Comparison of ENCODE assay signal across 8 mouse cellular contexts in the genomic region with DNA sequence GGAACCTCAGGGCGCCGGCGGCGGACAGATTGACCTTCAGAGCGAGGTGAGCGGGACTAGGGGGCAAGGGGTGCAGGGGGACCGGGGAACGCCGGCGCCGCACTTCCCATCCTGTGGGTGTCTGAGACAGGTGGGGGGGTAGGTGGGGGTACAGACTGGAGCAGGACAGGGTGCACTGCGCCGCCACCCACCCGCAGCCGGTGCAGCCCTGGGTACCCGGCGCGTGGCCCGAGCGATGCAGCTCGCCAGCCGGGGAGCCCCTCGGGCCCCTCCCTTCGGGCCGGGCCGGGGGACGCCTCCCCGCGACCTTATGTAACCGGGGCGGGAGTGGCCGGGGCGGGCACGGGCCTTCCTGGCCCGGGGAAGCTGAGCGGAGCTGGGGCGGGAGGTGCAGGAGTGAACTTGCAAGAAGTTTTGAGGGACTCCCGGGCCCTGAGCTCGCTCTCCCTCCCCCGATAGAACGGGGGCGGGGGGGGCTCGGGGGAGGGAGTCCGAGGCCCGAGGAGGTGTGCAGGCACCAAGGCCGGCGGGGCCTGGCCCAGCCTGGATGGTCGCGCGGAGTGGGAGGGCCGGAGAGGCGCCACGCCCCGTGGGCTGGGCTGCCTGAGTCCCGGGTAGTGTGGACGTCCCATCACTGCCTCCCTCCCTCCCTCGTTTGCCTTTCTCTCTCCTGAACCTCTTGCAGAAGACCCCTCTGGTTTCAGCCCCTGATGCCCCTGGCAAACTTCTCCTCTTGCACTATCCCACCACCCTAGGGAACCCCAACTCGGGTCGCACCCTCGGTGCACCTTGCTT. TPM values are rescaled to one million over a fixed set of nuclear protein-coding genes. Genes with fewer than 3 reads are reported as not detected.
DNase-seq lines count a peak whose midpoint lies in the region; ATAC-seq lines count a peak whose summit lies in the region.

No protein-coding gene starts in this region.

- under 1% methylated on average over 49 of the region's 60 CpGs for WGBS in intestine, embryonic 14.5 days

- no peaks in the 10 kb centered on the region for H3K36me3 ChIP-seq in intestine, embryonic 14.5 days (ENCODE audit: control insufficient read depth, insufficient read depth, low read length)

- H3K27ac ChIP-seq in intestine, embryonic 14.5 days (ENCODE audit: low read depth), result peak overlapping the region; percentile 65

- peak; percentile 76 for DNase-seq in embryo, embryonic 10.5 days (ENCODE audit: low spot score)
- DNase-seq in gastrocnemius, postnatal 14 days, result peak; percentile 93
- DNase-seq in intestine, embryonic 14.5 days (ENCODE audit: low spot score), result peak; percentile 88
- peak; percentile 73 for DNase-seq in left cerebral cortex, postnatal 25 days (ENCODE audit: low spot score in 2 of 2)
- peak; percentile 63 for DNase-seq in mesoderm, embryonic 11.5 days (ENCODE audit: low read depth, low spot score)
- DNase-seq in right cerebral cortex, postnatal 4 days, result peak; percentile 45
- peak; percentile 92 for DNase-seq in yolk sac, embryonic 10.5 days (ENCODE audit: low spot score)

- peak overlapping the region; percentile 60 for H3K9ac ChIP-seq in intestine, embryonic 14.5 days (ENCODE audit: low read length)

- peaks cover 6% of the 10 kb centered on the region; the same call in 1 of the 2 replicates for H3K4me1 ChIP-seq in intestine, embryonic 14.5 days (replicated peaks; ENCODE audit: control insufficient read depth, insufficient read depth, low read length)

- peak overlapping the region; percentile 94 for H3K4me2 ChIP-seq in intestine, embryonic 14.5 days (ENCODE audit: low read length)

- H3K9me3 ChIP-seq in intestine, embryonic 14.5 days (ENCODE audit: control insufficient read depth, low read length), result no peaks in the 10 kb centered on the region

- ATAC-seq in activated CD4-positive, CD25-positive, alpha-beta regulatory T cell, adult 4 months, result peak; percentile 9
- ATAC-seq in intestine, embryonic 14.5 days (replicated peaks; ENCODE audit: low FRiP score, low TSS enrichment, low read depth), result peak; percentile 86

- H3K4me3 ChIP-seq in intestine, embryonic 14.5 days (ENCODE audit: low read depth, low read length), result peak overlapping the region; percentile 65

- no peaks in the 10 kb centered on the region for H3K27me3 ChIP-seq in intestine, embryonic 14.5 days (replicated peaks; ENCODE audit: control insufficient read depth, insufficient read depth, low read length)

- intact Hi-C loops in gastrocnemius, postnatal 14 days (cut with DNase I; ENCODE audit: low total_unique reads), result no loop called here
- intact Hi-C loops in left cerebral cortex, postnatal 25 days (cut with DNase I), result loop anchor here (5.0 kb wide), 1 partner anchor 140 kb away; no protein-coding TSS in a partner anchor

RNA-seq across cellular contexts. Expression of gene Tfeb, which starts 0.6 kb away (rescaled TPM):
- 10 to 100 TPM in 1 of 2 experiments, 1 to 10 TPM in 1; 8.7 to 14.9 TPM for polyA plus RNA-seq in activated CD4-positive, CD25-positive, alpha-beta regulatory T cell, adult 4 months (2017; shearing (Covaris generic))
- total RNA-seq in gastrocnemius, postnatal 14 days (2021), result 10 to 100 TPM; 60.0 to 66.0 TPM
- 9.3 and 13.6 TPM in 2 replicates for polyA plus RNA-seq in intestine, embryonic 14.5 days (2014; fragmentation: Nextera tagmentation; extraction: Ambion mirVana)
- 10 to 100 TPM in 1 of 2 experiments, 1 to 10 TPM in 1; 8.2 to 11.5 TPM for total RNA-seq in left cerebral cortex, postnatal 25 days (2021)

RNA-seq across cellular contexts. Expression of gene Pgc, which starts 10.8 kb away (rescaled TPM):
- polyA plus RNA-seq in activated CD4-positive, CD25-positive, alpha-beta regulatory T cell, adult 4 months (2017; shearing (Covaris generic)), result not detected
- not detected for total RNA-seq in gastrocnemius, postnatal 14 days (2021)
- 2.1 and 2.6 TPM in 2 replicates for polyA plus RNA-seq in intestine, embryonic 14.5 days (2014; fragmentation: Nextera tagmentation; extraction: Ambion mirVana)
- total RNA-seq in left cerebral cortex, postnatal 25 days (2021), result not detected

RNA-seq across cellular contexts. Expression of gene Prickle4, which starts 42.9 kb away (rescaled TPM):
- not detected for polyA plus RNA-seq in activated CD4-positive, CD25-positive, alpha-beta regulatory T cell, adult 4 months (2017; shearing (Covaris generic))
- 1 to 10 TPM; 1.3 to 2.2 TPM for total RNA-seq in gastrocnemius, postnatal 14 days (2021)
- polyA plus RNA-seq in intestine, embryonic 14.5 days (2014; fragmentation: Nextera tagmentation; extraction: Ambion mirVana), result 0.52 and 0.53 TPM in 2 replicates
- 1 to 10 TPM; 4.2 to 5.7 TPM for total RNA-seq in left cerebral cortex, postnatal 25 days (2021)

RNA-seq across cellular contexts. Expression of gene Gm21981, which starts 43.2 kb away (rescaled TPM):
- not detected for polyA plus RNA-seq in activated CD4-positive, CD25-positive, alpha-beta regulatory T cell, adult 4 months (2017; shearing (Covaris generic))
- total RNA-seq in gastrocnemius, postnatal 14 days (2021), result under 1 TPM; 0.24 to 0.47 TPM
- polyA plus RNA-seq in intestine, embryonic 14.5 days (2014; fragmentation: Nextera tagmentation; extraction: Ambion mirVana), result 0.90 and 1.4 TPM in 2 replicates
- total RNA-seq in left cerebral cortex, postnatal 25 days (2021), result 1 to 10 TPM; 3.3 to 3.8 TPM

RNA-seq across cellular contexts. Expression of gene Frs3, which starts 48.6 kb away (rescaled TPM):
- not detected for polyA plus RNA-seq in activated CD4-positive, CD25-positive, alpha-beta regulatory T cell, adult 4 months (2017; shearing (Covaris generic))
- total RNA-seq in gastrocnemius, postnatal 14 days (2021), result 1 to 10 TPM; 3.0 to 3.1 TPM
- 4.8 and 5.3 TPM in 2 replicates for polyA plus RNA-seq in intestine, embryonic 14.5 days (2014; fragmentation: Nextera tagmentation; extraction: Ambion mirVana)
- 10 to 100 TPM; 22.0 to 24.2 TPM for total RNA-seq in left cerebral cortex, postnatal 25 days (2021)

Comparison
In these comparisons a context has a peak if more than half of its experiments do, and no peak if none do; other contexts are left out.
1. Peak in every context shown above with its lines: DNase-seq, ATAC-seq, H3K4me3 ChIP-seq and H3K27ac ChIP-seq.
2. RNA of gene Tfeb, which starts 0.6 kb away (total RNA-seq): 60.0 to 66.0 TPM in gastrocnemius, postnatal 14 days; 8.2 to 11.5 TPM in left cerebral cortex, postnatal 25 days; every median in the first group is over 4 times any median in the second.